ENCODE assay signal across 12 mouse cellular contexts in genomic region chr9:110990204-110990603, GRCm38 (mm10). TPM values are rescaled to one million over a fixed set of nuclear protein-coding genes. Genes with fewer than 3 reads are reported as not detected.
DNase-seq lines count a peak whose midpoint lies in the region; ATAC-seq and TF ChIP-seq lines count a peak whose summit lies in the region.
"Had no signal": no experiment of that assay in that cellular context is flagged by ENCODE, and none has a peak within 500 bp of the region (broad histone marks: within the 10 kb centered on the region; RNA-seq: fewer than 3 reads in every experiment).

Gene Rtp3, minus strand, starts transcription at chr9:110990583.

- H3K4me2 ChIP-seq in liver, embryonic 13.5 days: peak within 1 kb of the TSS; percentile 53
- H3K4me2 ChIP-seq in neural tube, embryonic 15.5 days: no peak within 1 kb of the TSS
- H3K4me2 ChIP-seq: lung, embryonic 15.5 days had no signal

- no peaks in the 10 kb centered on the region for H3K27me3 ChIP-seq in liver, embryonic 13.5 days
- H3K27me3 ChIP-seq in neural tube, embryonic 15.5 days (replicated peaks): no peaks in the 10 kb centered on the region
- H3K27me3 ChIP-seq: lung, embryonic 15.5 days had no signal

- H3K9ac ChIP-seq in liver, embryonic 13.5 days: peak within 1 kb of the TSS; percentile 46
- no peak within 1 kb of the TSS for H3K9ac ChIP-seq in neural tube, embryonic 15.5 days (replicated peaks)
- H3K9ac ChIP-seq: lung, embryonic 15.5 days had no signal

- no peak for DNase-seq in layer of hippocampus, adult 2 months (ENCODE audit: low spot score in 2 of 2)
- no peak for DNase-seq in layer of hippocampus, postnatal 14 days (ENCODE audit: low spot score in 2 of 2)
- peak; percentile 46 for DNase-seq in heart, postnatal 25 days (ENCODE audit: low spot score)
- DNase-seq in liver, embryonic 13.5 days: no peak
- peak; percentile 54 to 66 for DNase-seq in lung, postnatal 4 days
- DNase-seq in layer of hippocampus, postnatal 36 days: no peak

- intact Hi-C loops in heart, postnatal 25 days (cut with DNase I): loop anchor here (5.0 to 10.0 kb wide), 2 partner anchors 108 to 285 kb away; partner anchors contain the start of genes Epm2aip1, Mlh1 and Tmie

- H3K4me3 ChIP-seq in layer of hippocampus, adult 2 months: no peak within 1 kb of the TSS
- H3K4me3 ChIP-seq in liver, embryonic 13.5 days (replicated peaks): peak within 1 kb of the TSS; percentile 45
- no peak within 1 kb of the TSS for H3K4me3 ChIP-seq in neural tube, embryonic 15.5 days (replicated peaks)
- H3K4me3 ChIP-seq: lung, embryonic 15.5 days had no signal

- ATAC-seq in liver, embryonic 13.5 days (ENCODE audit: low read depth): no peak
- ATAC-seq in megakaryocyte progenitor cell, adult 5-6 weeks (replicated peaks; ENCODE audit: poor library complexity): no peak
- ATAC-seq in neural tube, embryonic 15.5 days (ENCODE audit: low FRiP score): no peak
- ATAC-seq: activated CD4-positive, CD25-positive, alpha-beta regulatory T cell, adult 4 months had no signal

- no peaks in the 10 kb centered on the region for H3K9me3 ChIP-seq in liver, embryonic 13.5 days (replicated peaks)
- H3K9me3 ChIP-seq in neural tube, embryonic 15.5 days (replicated peaks): no peaks in the 10 kb centered on the region
- H3K9me3 ChIP-seq: lung, embryonic 15.5 days had no signal

- 22% methylated on average over 6 of the region's 6 CpGs for WGBS in liver, embryonic 13.5 days (ENCODE audit: insufficient replicate concordance)
- 60% methylated on average over 6 of the region's 6 CpGs for WGBS in neural tube, embryonic 15.5 days

- H3K4me1 ChIP-seq in liver, embryonic 13.5 days (replicated peaks): peaks cover 14% of the 10 kb centered on the region
- H3K4me1 ChIP-seq in neural tube, embryonic 15.5 days: no peaks in the 10 kb centered on the region
- H3K4me1 ChIP-seq: lung, embryonic 15.5 days had no signal

- peak within 1 kb of the TSS; percentile 6; the same call in 1 of the 2 replicates for H3K27ac ChIP-seq in layer of hippocampus, adult 2 months
- peak within 1 kb of the TSS; percentile 76 for H3K27ac ChIP-seq in liver, embryonic 13.5 days
- H3K27ac ChIP-seq in neural tube, embryonic 15.5 days (replicated peaks): no peak within 1 kb of the TSS
- H3K27ac ChIP-seq: lung, embryonic 15.5 days had no signal

- H3K36me3 ChIP-seq in liver, embryonic 13.5 days: no peaks in the 10 kb centered on the region
- H3K36me3 ChIP-seq in neural tube, embryonic 15.5 days: no peaks in the 10 kb centered on the region
- H3K36me3 ChIP-seq: lung, embryonic 15.5 days had no signal

- no peak for TF ChIP-seq CTCF in layer of hippocampus, adult 2 months (conservative IDR thresholded peaks at IDR 0.05)

RNA-seq across cellular contexts. Expression of gene Rtp3, which starts in this region (rescaled TPM):
- under 1 TPM; 0.59 TPM for total RNA-seq in layer of hippocampus, adult 2 months (2021)
- under 1 TPM; 0.19 to 0.65 TPM for total RNA-seq in layer of hippocampus, postnatal 14 days (2021)
- 1 to 10 TPM; 4.0 to 4.3 TPM for total RNA-seq in heart, postnatal 25 days (2021)
- 7.1 and 12.1 TPM in 2 replicates for polyA plus RNA-seq in liver, embryonic 13.5 days (2015; fragmentation: Nextera tagmentation; extraction: Ambion mirVana)
- total RNA-seq in megakaryocyte progenitor cell, adult 5-6 weeks (2015): not detected in 2 replicates
- not detected in 2 replicates for total RNA-seq in megakaryocyte progenitor cell, adult 5-6 weeks (2017)
- polyA plus RNA-seq in neural tube, embryonic 15.5 days (2015; fragmentation: Nextera tagmentation; extraction: Ambion mirVana): 0.10 TPM in 1 of 2 replicates, not detected in the other
- under 1 TPM; 0.18 to 0.32 TPM for total RNA-seq in layer of hippocampus, postnatal 36 days (2021)
- total RNA-seq: monocyte, adult 5-6 weeks had no signal
- polyA plus RNA-seq: activated CD4-positive, CD25-positive, alpha-beta regulatory T cell, adult 4 months; heart, embryonic 14.5 days had no signal

Comparison
In these comparisons a context has a peak if more than half of its experiments do, and no peak if none do; other contexts are left out.
1. DNase-seq: peak in heart, postnatal 25 days (single experiment) and lung, postnatal 4 days (2 of 2); none in layer of hippocampus, adult 2 months (0 of 2), layer of hippocampus, postnatal 14 days (0 of 2), liver, embryonic 13.5 days (single experiment) and layer of hippocampus, postnatal 36 days (0 of 2).